Mouse (Mus musculus) stomach, embryonic 14.5 days (tissue): ENCODE measurements at regions not wholly inside any gene's neighbourhood (a gene's known extent, or its start where the extent isn't known, plus 50 kb on each side); places are given as distances from the start of the nearest gene placed in this dataset.

ENCODE experiments used
- ATAC-seq: fragments of 200-750 bp; cut with Nextera tagmentation; 2 replicates; pipeline ENCODE4 v1.8.0; 2017; ENCODE audit warnings: low read depth, moderate TSS enrichment; ENCODE audit not compliant: insufficient number of reproducible peaks, insufficient read depth, low FRiP score
- H3K27ac ChIP-seq: fragments of 300-500 bp; sonication (generic); 2 replicates; pipeline ENCODE4 v1.5.1; 2014; ENCODE audit warnings: mild to moderate bottlenecking, low read length, moderate library complexity, mixed read lengths
- H3K27me3 ChIP-seq: fragments of 300-500 bp; sonication (generic); 2 replicates; pipeline ENCODE4 v1.6.1; 2014; ENCODE audit warnings: low read length, control low read depth, mixed read lengths; ENCODE audit not compliant: control insufficient read depth, insufficient read depth
- H3K36me3 ChIP-seq: fragments of 300-500 bp; sonication (generic); 2 replicates; pipeline ENCODE4 v1.6.1; 2014; ENCODE audit warnings: mild to moderate bottlenecking, control low read depth, low read length, moderate library complexity, mixed read lengths; ENCODE audit not compliant: control insufficient read depth, insufficient read depth
- H3K4me1 ChIP-seq: fragments of 300-500 bp; sonication (generic); 2 replicates; pipeline ENCODE4 v1.6.1; 2014; ENCODE audit warnings: low read length, control low read depth, mixed read lengths; ENCODE audit not compliant: control insufficient read depth, insufficient read depth
- H3K4me2 ChIP-seq: fragments of 300-500 bp; sonication (generic); replicated peaks from 2 replicates; pipeline ENCODE4 v1.6.1; 2014; ENCODE audit warnings: low read depth, low read length, control low read depth
- H3K4me3 ChIP-seq: fragments of 300-500 bp; sonication (generic); 2 replicates; pipeline ENCODE4 v1.5.1; 2014; ENCODE audit warnings: low read depth, low read length, control low read depth
- H3K9ac ChIP-seq: fragments of 300-500 bp; sonication (generic); replicated peaks from 2 replicates; pipeline ENCODE4 v1.6.1; 2014; ENCODE audit warnings: low read depth, mild to moderate bottlenecking, control low read depth, low read length, moderate library complexity, mixed read lengths
- H3K9me3 ChIP-seq: fragments of 300-500 bp; sonication (generic); 2 replicates; pipeline ENCODE4 v1.6.1; 2016; ENCODE audit warnings: low read depth, low read length, control low read depth; ENCODE audit not compliant: control insufficient read depth
- WGBS: fragments of 180-500 bp; shearing (Covaris S2); extraction: QIAGEN DNeasy Blood & Tissue Kit; methylation state at CpG from one replicate; pipeline ENCODE4 v1.1.7; 2014; 5-methylcytosine and 5-hydroxymethylcytosine counted together

GRCm38 (mm10) chr1:73560594-73560993 is 544.9 kb upstream of the Tnp1 start:
- H3K36me3 ChIP-seq, result no peaks in the 10 kb centered on the region
- no peak for ATAC-seq
- no peak overlapping the region for H3K4me3 ChIP-seq
- no peak overlapping the region for H3K4me2 ChIP-seq
- H3K9me3 ChIP-seq, result 0 out of 2 replicates have a peak, but pooled peaks cover 3% of the 10 kb centered on the region
- H3K27me3 ChIP-seq, result no peaks in the 10 kb centered on the region
- no peak overlapping the region for H3K9ac ChIP-seq
- 96% methylated on average over 1 of the region's 1 CpGs for WGBS
- no peak overlapping the region for H3K27ac ChIP-seq
- no peaks in the 10 kb centered on the region for H3K4me1 ChIP-seq

- H3K4me2 ChIP-seq, result no peak overlapping the region
- no peak overlapping the region for H3K27ac ChIP-seq
- no peak for ATAC-seq
- WGBS, result 79% methylated on average over 3 of the region's 3 CpGs
- H3K9ac ChIP-seq, result no peak overlapping the region
- no peaks in the 10 kb centered on the region for H3K36me3 ChIP-seq
- no peaks in the 10 kb centered on the region for H3K9me3 ChIP-seq
- no peaks in the 10 kb centered on the region for H3K27me3 ChIP-seq
- H3K4me3 ChIP-seq, result no peak overlapping the region
- no peaks in the 10 kb centered on the region for H3K4me1 ChIP-seq
These were observed 532.2 kb upstream of the Tnp1 start for GRCm38 (mm10) chr1:73547877-73548276.

GRCm38 (mm10) chr1:73545401-73545800 is 529.7 kb upstream of the Tnp1 start:
- 0 out of 2 replicates have a peak, but pooled peaks cover 3% of the 10 kb centered on the region for H3K4me1 ChIP-seq
- H3K4me3 ChIP-seq, result no peak overlapping the region
- ATAC-seq, result no peak
- no peaks in the 10 kb centered on the region for H3K36me3 ChIP-seq
- H3K27ac ChIP-seq, result no peak overlapping the region
- no peaks in the 10 kb centered on the region for H3K27me3 ChIP-seq
- no peak overlapping the region for H3K4me2 ChIP-seq
- no peaks in the 10 kb centered on the region for H3K9me3 ChIP-seq
- 57% methylated on average over 6 of the region's 6 CpGs for WGBS
- no peak overlapping the region for H3K9ac ChIP-seq

- H3K27ac ChIP-seq, result no peak overlapping the region
- H3K9ac ChIP-seq, result no peak overlapping the region
- H3K36me3 ChIP-seq, result no peaks in the 10 kb centered on the region
- no peaks in the 10 kb centered on the region for H3K9me3 ChIP-seq
- no peaks in the 10 kb centered on the region for H3K27me3 ChIP-seq
- no peak overlapping the region for H3K4me3 ChIP-seq
- WGBS, result 48% methylated on average over 5 of the region's 5 CpGs
- H3K4me2 ChIP-seq, result no peak overlapping the region
- ATAC-seq, result 0 out of 2 replicates have a peak, but pooled peaks have one; percentile 37
- 0 out of 2 replicates have a peak, but pooled peaks cover 3% of the 10 kb centered on the region for H3K4me1 ChIP-seq
These were observed 525.7 kb upstream of the Tnp1 start for GRCm38 (mm10) chr1:73541371-73541770.

GRCm38 (mm10) chr1:73538420-73538871 is 522.7 kb upstream of the Tnp1 start:
- no peak overlapping the region for H3K27ac ChIP-seq
- no peaks in the 10 kb centered on the region for H3K9me3 ChIP-seq
- H3K4me2 ChIP-seq, result no peak overlapping the region
- H3K9ac ChIP-seq, result no peak overlapping the region
- no peak overlapping the region for H3K4me3 ChIP-seq
- H3K4me1 ChIP-seq, result 0 out of 2 replicates have a peak, but pooled peaks cover 3% of the 10 kb centered on the region
- ATAC-seq, result peak; percentile 81; the same call in 1 of the 2 replicates
- WGBS, result 31% methylated on average over 2 of the region's 2 CpGs
- H3K36me3 ChIP-seq, result no peaks in the 10 kb centered on the region
- no peaks in the 10 kb centered on the region for H3K27me3 ChIP-seq

- H3K9me3 ChIP-seq, result no peaks in the 10 kb centered on the region
- H3K9ac ChIP-seq, result no peak overlapping the region
- no peak overlapping the region for H3K4me3 ChIP-seq
- ATAC-seq, result no peak
- H3K27ac ChIP-seq, result no peak overlapping the region
- WGBS, result 93% methylated on average over 4 of the region's 4 CpGs
- H3K4me2 ChIP-seq, result no peak overlapping the region
- H3K27me3 ChIP-seq, result no peaks in the 10 kb centered on the region
- no peaks in the 10 kb centered on the region for H3K36me3 ChIP-seq
- H3K4me1 ChIP-seq, result no peaks in the 10 kb centered on the region
These were observed 520.1 kb upstream of the Tnp1 start for GRCm38 (mm10) chr1:73535726-73536265.

GRCm38 (mm10) chr1:73533526-73533925 is 517.8 kb upstream of the Tnp1 start:
- Histone ChIP-seq H3K4me1 (no peaks in the 10 kb centered on the region), H3K9ac (no peak overlapping the region), H3K36me3 (no peaks in the 10 kb centered on the region), H3K27ac (no peak overlapping the region), H3K9me3 (no peaks in the 10 kb centered on the region), H3K27me3 (no peaks in the 10 kb centered on the region), H3K4me3 (no peak overlapping the region), H3K4me2 (no peak overlapping the region)
- ATAC-seq, result no peak
- 85% methylated on average over 3 of the region's 3 CpGs for WGBS

GRCm38 (mm10) chr1:73532316-73532715 is 516.6 kb upstream of the Tnp1 start:
- 79% methylated on average over 4 of the region's 4 CpGs for WGBS
- H3K4me2 ChIP-seq, result no peak overlapping the region

GRCm38 (mm10) chr1:73531831-73532230 is 516.1 kb upstream of the Tnp1 start:
- no peaks in the 10 kb centered on the region for H3K4me1 ChIP-seq
- H3K36me3 ChIP-seq, result no peaks in the 10 kb centered on the region
- H3K9ac ChIP-seq, result no peak overlapping the region
- H3K4me2 ChIP-seq, result no peak overlapping the region
- H3K27me3 ChIP-seq, result no peaks in the 10 kb centered on the region
- H3K27ac ChIP-seq, result no peak overlapping the region
- ATAC-seq, result no peak
- no peak overlapping the region for H3K4me3 ChIP-seq
- H3K9me3 ChIP-seq, result no peaks in the 10 kb centered on the region
- 41% methylated on average over 3 of the region's 3 CpGs for WGBS

More at GRCm38 (mm10) chr1:73532316-73532715, 516.6 kb upstream of the Tnp1 start:
- Histone ChIP-seq H3K27me3 (no peaks in the 10 kb centered on the region), H3K4me1 (no peaks in the 10 kb centered on the region), H3K9me3 (no peaks in the 10 kb centered on the region), H3K9ac (no peak overlapping the region), H3K27ac (no peak overlapping the region), H3K4me3 (no peak overlapping the region), H3K36me3 (no peaks in the 10 kb centered on the region)
- ATAC-seq, result no peak
